Mouse (Mus musculus) embryonic facial prominence, embryonic 13.5 days (tissue): ENCODE data around the gene Cpa2. TPM values are rescaled to one million over a fixed set of nuclear protein-coding genes. Genes with fewer than 3 reads are reported as not detected.

Source experiments
- ATAC-seq: fragments of 200-750 bp; cut with Nextera tagmentation; 2 replicates; pipeline ENCODE4 v1.8.0; 2017; ENCODE audit warnings: low read depth; ENCODE audit not compliant: insufficient number of reproducible peaks, insufficient read depth, low FRiP score, low TSS enrichment
- H3K27ac ChIP-seq: fragments of 300-500 bp; sonication (generic); 2 replicates; pipeline ENCODE4 v1.5.1; 2015; ENCODE audit warnings: moderate library complexity, mild to moderate bottlenecking, inconsistent platforms
- H3K27me3 ChIP-seq: fragments of 300-500 bp; sonication (generic); 2 replicates; pipeline ENCODE4 v1.6.1; 2015; ENCODE audit warnings: mild to moderate bottlenecking, inconsistent platforms
- H3K36me3 ChIP-seq: fragments of 300-500 bp; sonication (generic); 2 replicates; pipeline ENCODE4 v1.6.1; 2015; ENCODE audit warnings: mild to moderate bottlenecking, inconsistent platforms
- H3K4me1 ChIP-seq: fragments of 300-500 bp; sonication (generic); 2 replicates; pipeline ENCODE4 v1.6.1; 2015; ENCODE audit warnings: inconsistent platforms
- H3K4me2 ChIP-seq: fragments of 300-500 bp; sonication (generic); 2 replicates; pipeline ENCODE4 v1.6.1; 2015; ENCODE audit warnings: moderate library complexity, mild to moderate bottlenecking, inconsistent platforms
- H3K4me3 ChIP-seq: fragments of 300-500 bp; sonication (generic); 2 replicates; pipeline ENCODE4 v1.5.1; 2015; ENCODE audit warnings: mild to moderate bottlenecking, inconsistent platforms
- H3K9ac ChIP-seq: fragments of 300-500 bp; sonication (generic); 2 replicates; pipeline ENCODE4 v1.6.1; 2015; ENCODE audit warnings: mild to moderate bottlenecking, inconsistent platforms
- H3K9me3 ChIP-seq: fragments of 300-500 bp; sonication (generic); 2 replicates; pipeline ENCODE4 v1.6.1; 2016; ENCODE audit warnings: inconsistent platforms
- WGBS: fragments of 180-500 bp; shearing (Covaris S2); methylation state at CpG from one replicate; pipeline ENCODE4 v1.1.7; 2015; ENCODE audit warnings: mixed read lengths; 5-methylcytosine and 5-hydroxymethylcytosine counted together
- polyA plus RNA-seq: library from polyadenylated mRNA; unstranded; fragments of >200 nt; fragmentation: Nextera tagmentation; extraction: Ambion mirVana; gene quantifications from 2 replicates; pipeline ENCODE4 v1.2.1, GENCODE M21; 2015

The Cpa2 gene
- polyA plus RNA-seq, 1 experiment from 2014 or later, result 6.3 TPM

GRCm38 (mm10) chr6:30550496-30551192, 9.3 kb downstream of the Cpa2 start:
- no peak overlapping the region for H3K4me3 ChIP-seq
- H3K9me3 ChIP-seq, result no peaks in the 10 kb centered on the region
- H3K36me3 ChIP-seq, result no peaks in the 10 kb centered on the region
- H3K9ac ChIP-seq, result no peak overlapping the region
- peak overlapping the region; percentile 84 for H3K27ac ChIP-seq
- H3K27me3 ChIP-seq, result no peaks in the 10 kb centered on the region
- H3K4me1 ChIP-seq, result peaks cover 71% of the 10 kb centered on the region
- 49% methylated on average over 7 of the region's 7 CpGs for WGBS
- 0 out of 2 replicates have a peak overlapping the region, but pooled peaks have one; percentile 7 for H3K4me2 ChIP-seq
- ATAC-seq, result no peak

GRCm38 (mm10) chr6:30551193-30551515, 9.8 kb downstream of the Cpa2 start:
- no peak for ATAC-seq
- no peak overlapping the region for H3K4me3 ChIP-seq
- 0 out of 2 replicates have a peak overlapping the region, but pooled peaks have one; percentile 7 for H3K4me2 ChIP-seq
- H3K27me3 ChIP-seq, result no peaks in the 10 kb centered on the region
- H3K9ac ChIP-seq, result no peak overlapping the region
- peaks cover 69% of the 10 kb centered on the region for H3K4me1 ChIP-seq
- peak overlapping the region; percentile 84 for H3K27ac ChIP-seq
- H3K36me3 ChIP-seq, result no peaks in the 10 kb centered on the region
- H3K9me3 ChIP-seq, result no peaks in the 10 kb centered on the region

GRCm38 (mm10) chr6:30551644-30552580, 10.5 kb downstream of the Cpa2 start:
- Histone ChIP-seq H3K4me2 (peak overlapping the region; percentile 47), H3K4me3 (no peak overlapping the region), H3K27ac (peak overlapping the region; percentile 48), H3K36me3 (no peaks in the 10 kb centered on the region), H3K27me3 (no peaks in the 10 kb centered on the region), H3K4me1 (peaks cover 65% of the 10 kb centered on the region), H3K9ac (peak overlapping the region; percentile 22; the same call in 1 of the 2 replicates), H3K9me3 (no peaks in the 10 kb centered on the region)
- 25% methylated on average over 23 of the region's 23 CpGs for WGBS
- ATAC-seq, result no peak

DNA sequence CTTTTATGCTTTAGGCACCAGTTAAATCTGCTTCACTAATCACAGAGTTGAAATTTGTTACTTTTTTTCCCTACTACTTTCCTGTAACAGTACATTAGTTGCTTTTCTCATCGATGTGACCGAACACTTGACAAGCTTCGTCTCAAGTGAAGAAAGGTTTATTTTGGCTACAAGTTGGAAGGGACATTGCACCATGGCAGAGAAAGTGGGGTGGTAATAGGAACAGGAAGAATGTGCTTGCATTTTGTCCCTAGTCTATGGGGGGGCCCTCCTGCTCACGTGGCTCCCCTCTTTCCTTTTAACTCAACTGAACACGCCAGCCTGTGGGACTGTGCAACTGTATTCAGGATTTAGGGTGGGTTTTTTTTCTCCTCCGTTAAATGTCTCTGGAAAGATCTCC, 11.2 kb downstream of the Cpa2 start:
- H3K27ac ChIP-seq, result peak overlapping the region; percentile 48
- H3K27me3 ChIP-seq, result no peaks in the 10 kb centered on the region
- peaks cover 60% of the 10 kb centered on the region for H3K4me1 ChIP-seq

DNA sequence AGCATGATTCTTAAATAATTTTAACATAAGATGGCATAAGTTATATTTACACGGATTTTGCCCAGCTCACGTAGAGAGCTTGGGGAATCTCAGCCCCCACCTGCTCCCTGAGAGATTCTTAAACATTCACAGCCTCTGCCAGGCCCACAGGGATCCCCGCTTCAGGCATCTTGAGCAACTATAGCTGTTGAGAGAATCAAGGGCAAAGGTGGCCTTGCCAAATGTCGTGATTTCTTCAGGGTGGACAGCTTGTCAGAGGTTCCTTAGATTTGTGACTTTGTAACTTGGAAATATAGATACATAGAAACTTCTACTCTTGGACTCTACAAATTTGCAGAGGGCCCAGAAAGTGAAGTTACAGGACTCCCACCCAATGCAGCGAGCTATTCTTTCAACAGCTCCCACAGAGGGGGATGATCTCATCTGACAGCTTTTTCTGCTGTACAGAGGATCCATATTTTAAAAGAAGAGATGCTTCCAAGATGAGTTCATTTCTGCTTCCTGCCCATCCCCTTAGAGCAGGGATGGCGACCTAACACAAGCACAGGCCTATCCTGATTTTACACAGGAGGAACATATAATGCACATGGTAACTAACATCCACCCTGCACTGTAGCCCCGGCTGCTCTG, 12.1 kb downstream of the Cpa2 start:
- Histone ChIP-seq H3K36me3 (no peaks in the 10 kb centered on the region), H3K4me1 (peaks cover 52% of the 10 kb centered on the region)

More for the DNA sequence above, 11.2 kb downstream of the Cpa2 start:
- Histone ChIP-seq H3K9me3 (no peaks in the 10 kb centered on the region), H3K9ac (no peak overlapping the region), H3K36me3 (no peaks in the 10 kb centered on the region), H3K4me3 (no peak overlapping the region), H3K4me2 (peak overlapping the region; percentile 47; the same call in 1 of the 2 replicates)
- ATAC-seq, result no peak
- WGBS, result 40% methylated on average over 6 of the region's 6 CpGs

GRCm38 (mm10) chr6:30554092-30554491, 12.7 kb downstream of the Cpa2 start:
- WGBS, result 85% methylated on average over 5 of the region's 5 CpGs
- ATAC-seq, result no peak
- Histone ChIP-seq H3K27me3 (no peaks in the 10 kb centered on the region), H3K9ac (no peak overlapping the region), H3K4me2 (no peak overlapping the region), H3K4me3 (no peak overlapping the region), H3K36me3 (no peaks in the 10 kb centered on the region), H3K9me3 (no peaks in the 10 kb centered on the region), H3K4me1 (peaks cover 48% of the 10 kb centered on the region), H3K27ac (no peak overlapping the region)

More for the DNA sequence above, 12.1 kb downstream of the Cpa2 start:
- H3K27me3 ChIP-seq, result no peaks in the 10 kb centered on the region
- no peak overlapping the region for H3K4me2 ChIP-seq
- no peak overlapping the region for H3K4me3 ChIP-seq
- 0 out of 2 replicates have a peak overlapping the region, but pooled peaks have one; percentile 49 for H3K9ac ChIP-seq
- no peak for ATAC-seq
- no peaks in the 10 kb centered on the region for H3K9me3 ChIP-seq
- peak overlapping the region; percentile 48; the same call in 1 of the 2 replicates for H3K27ac ChIP-seq
- WGBS, result 64% methylated on average over 7 of the region's 7 CpGs

DNA sequence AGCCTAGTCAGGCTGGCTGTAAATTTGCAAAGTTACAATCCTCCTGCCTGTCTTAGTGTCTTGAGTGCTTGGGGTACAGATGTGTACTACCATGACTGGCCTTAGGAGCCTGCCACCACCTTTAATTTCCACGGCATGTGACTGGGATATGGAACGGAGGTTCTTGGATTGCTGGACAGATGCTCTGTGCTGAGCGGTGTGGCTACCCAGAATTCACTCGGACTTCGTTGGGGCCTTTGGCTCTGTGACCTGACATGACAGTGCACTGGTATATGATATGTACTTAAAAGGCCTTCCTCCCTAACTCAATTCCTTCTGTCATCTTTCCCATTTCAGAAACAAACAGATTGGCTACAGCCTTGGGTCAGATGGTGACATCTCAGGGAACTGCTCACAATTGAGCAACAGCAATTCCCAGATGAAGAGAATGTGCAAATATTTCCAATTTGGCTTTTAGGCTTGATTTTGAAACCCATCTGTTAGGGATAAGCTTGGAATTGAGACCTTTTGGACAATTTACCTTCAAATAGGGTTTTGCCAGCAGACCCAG, 13.3 kb downstream of the Cpa2 start:
- 82% methylated on average over 5 of the region's 5 CpGs for WGBS
- H3K4me3 ChIP-seq, result no peak overlapping the region
- no peak overlapping the region for H3K4me2 ChIP-seq
- no peak overlapping the region for H3K27ac ChIP-seq
- H3K36me3 ChIP-seq, result no peaks in the 10 kb centered on the region
- peaks cover 42% of the 10 kb centered on the region for H3K4me1 ChIP-seq
- ATAC-seq, result no peak
- no peaks in the 10 kb centered on the region for H3K9me3 ChIP-seq
- no peaks in the 10 kb centered on the region for H3K27me3 ChIP-seq
- H3K9ac ChIP-seq, result no peak overlapping the region

DNA sequence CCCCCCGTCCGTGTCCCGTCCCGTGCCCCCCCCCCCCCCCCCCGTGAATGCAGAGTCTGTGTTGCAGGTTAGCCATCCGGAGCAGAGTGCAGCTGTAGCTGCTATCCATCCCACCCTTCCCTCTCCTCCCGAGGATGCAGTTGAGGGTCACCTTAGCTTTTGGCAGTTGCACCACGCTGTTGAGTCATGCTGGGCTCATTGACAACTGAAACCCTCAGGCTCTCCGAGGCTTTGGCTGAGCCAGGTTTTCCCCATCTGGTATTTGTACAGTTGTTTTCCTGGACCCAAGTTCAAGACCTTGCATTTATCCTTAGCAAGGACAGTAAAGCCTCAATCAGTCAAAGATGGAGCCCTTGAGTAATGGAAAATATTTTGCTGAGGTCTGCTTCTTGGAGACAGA, 14.7 kb downstream of the Cpa2 start:
- ATAC-seq, result no peak
- H3K27ac ChIP-seq, result no peak overlapping the region
- WGBS, result 12% methylated on average over 4 of the region's 9 CpGs

DNA sequence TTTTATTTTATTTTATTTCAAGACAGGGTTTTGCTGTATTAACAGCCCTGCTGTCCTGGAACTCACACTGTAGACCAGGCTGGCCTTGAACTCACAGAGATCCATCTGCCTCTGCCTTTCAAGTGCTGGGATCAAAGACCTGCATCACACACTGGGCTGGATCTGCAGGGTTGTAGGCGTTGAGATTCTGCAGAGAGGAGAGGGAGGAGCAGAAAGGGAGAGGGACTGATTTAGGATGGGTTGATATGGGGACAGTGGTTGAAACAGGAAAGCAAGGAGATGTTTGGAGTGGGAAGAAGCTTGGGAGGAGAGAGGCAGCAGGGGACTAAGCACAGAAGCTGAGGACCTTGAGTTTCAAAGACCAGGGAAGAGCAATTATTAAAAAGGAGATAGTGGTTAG, 18.3 kb downstream of the Cpa2 start:
- 70% methylated on average over 1 of the region's 1 CpGs for WGBS
- Histone ChIP-seq H3K9me3 (no peaks in the 10 kb centered on the region), H3K4me2 (no peak overlapping the region), H3K9ac (no peak overlapping the region), H3K36me3 (no peaks in the 10 kb centered on the region), H3K27ac (no peak overlapping the region), H3K4me1 (0 out of 2 replicates have a peak, but pooled peaks cover 3% of the 10 kb centered on the region), H3K4me3 (no peak overlapping the region), H3K27me3 (no peaks in the 10 kb centered on the region)
- no peak for ATAC-seq

More for the DNA sequence above, 14.7 kb downstream of the Cpa2 start:
- Histone ChIP-seq H3K4me2 (no peak overlapping the region), H3K4me3 (no peak overlapping the region), H3K9ac (no peak overlapping the region), H3K9me3 (no peaks in the 10 kb centered on the region), H3K27me3 (no peaks in the 10 kb centered on the region), H3K36me3 (no peaks in the 10 kb centered on the region), H3K4me1 (peaks cover 31% of the 10 kb centered on the region)

DNA sequence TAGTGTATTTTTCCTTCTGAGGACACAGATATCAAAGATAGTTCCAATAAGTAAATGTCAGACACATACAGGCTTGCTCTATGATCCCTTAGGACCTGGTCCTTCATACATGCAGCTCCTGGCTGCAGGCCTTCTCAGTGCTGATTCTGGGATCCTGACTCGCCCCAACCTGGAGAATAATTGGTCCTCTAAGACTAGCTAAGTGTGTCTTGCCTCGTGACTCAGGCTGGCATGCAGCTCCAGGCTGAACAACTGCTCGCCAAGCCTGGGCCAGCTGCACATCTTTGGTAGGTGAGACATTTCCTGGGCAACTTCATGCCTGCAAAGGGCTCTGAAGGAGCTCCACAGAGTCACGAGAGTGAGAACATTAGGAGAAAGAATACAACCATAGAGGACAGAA, 20.8 kb downstream of the Cpa2 start:
- H3K9me3 ChIP-seq, result no peaks in the 10 kb centered on the region
- no peak overlapping the region for H3K27ac ChIP-seq
- H3K36me3 ChIP-seq, result no peaks in the 10 kb centered on the region
- no peaks in the 10 kb centered on the region for H3K4me1 ChIP-seq
- H3K4me3 ChIP-seq, result no peak overlapping the region
- H3K27me3 ChIP-seq, result no peaks in the 10 kb centered on the region
- H3K4me2 ChIP-seq, result no peak overlapping the region
- 79% methylated on average over 4 of the region's 4 CpGs for WGBS
- no peak overlapping the region for H3K9ac ChIP-seq
- no peak for ATAC-seq

DNA sequence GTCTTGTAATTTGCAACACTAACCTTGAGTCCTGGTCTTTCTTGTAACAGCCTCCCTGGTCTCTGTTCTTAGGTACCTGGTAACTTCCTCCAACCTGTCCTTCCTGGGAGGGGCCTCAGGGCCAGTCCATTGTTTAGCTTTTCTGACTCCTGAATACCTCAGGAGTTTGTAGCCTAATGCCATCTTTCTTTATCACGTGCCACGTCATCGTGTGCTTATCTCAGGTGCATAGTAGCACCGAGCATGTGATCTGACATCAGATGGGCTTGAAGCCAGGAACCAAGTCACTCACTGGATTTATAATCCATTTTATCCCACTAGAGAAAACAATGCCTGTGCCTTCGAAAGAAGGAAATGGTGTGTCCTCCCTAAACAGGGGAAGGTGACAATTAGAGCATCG, 22.2 kb downstream of the Cpa2 start:
- H3K4me3 ChIP-seq, result no peak overlapping the region
- no peaks in the 10 kb centered on the region for H3K27me3 ChIP-seq
- 83% methylated on average over 6 of the region's 6 CpGs for WGBS
- no peak for ATAC-seq
- H3K27ac ChIP-seq, result no peak overlapping the region
- H3K4me1 ChIP-seq, result no peaks in the 10 kb centered on the region
- H3K9me3 ChIP-seq, result no peaks in the 10 kb centered on the region
- H3K4me2 ChIP-seq, result no peak overlapping the region
- no peak overlapping the region for H3K9ac ChIP-seq
- H3K36me3 ChIP-seq, result no peaks in the 10 kb centered on the region
